Mouse (Mus musculus) cerebellum, adult 11 months (tissue): Measurements from ENCODE around the gene Vmn1r19.
"Not testable (repeated sequence)": the region's sequence is repeated elsewhere in the genome, so short reads cannot be mapped to it uniquely, and the experiment has no call there.

Experiments used
- DNase-seq: peaks from one replicate; pipeline ENCODE4 v3.0.0; 2022

The Vmn1r19 gene

GRCm38 (mm10) chr6:57403480-57403879 is at the start of gene Vmn1r19:
Gene Vmn1r19, plus strand, starts transcription at chr6:57403780.
- DNase-seq, result not testable (repeated sequence)

GRCm38 (mm10) chr6:57356864-57357263 is 46.7 kb upstream of the Vmn1r19 start:
- DNase-seq, result no peak

GRCm38 (mm10) chr6:57363627-57364026 is 40.0 kb upstream of the Vmn1r19 start, which contains the start of gene Vmn1r17:
Gene Vmn1r17, minus strand, starts transcription at chr6:57363727.
- DNase-seq, result no peak

- not testable (repeated sequence) for DNase-seq
These were observed 37.7 kb upstream of the Vmn1r19 start for GRCm38 (mm10) chr6:57365866-57366265.

- no peak for DNase-seq
These were observed 36.1 kb upstream of the Vmn1r19 start for GRCm38 (mm10) chr6:57367496-57367895.

GRCm38 (mm10) chr6:57395683-57396082 is 7.9 kb upstream of the Vmn1r19 start, which contains the start of gene Vmn1r18:
Gene Vmn1r18, minus strand, starts transcription at chr6:57395783.
- DNase-seq, result no peak

GRCm38 (mm10) chr6:57428630-57429029 is 25.1 kb downstream of the Vmn1r19 start, which contains the start of gene Vmn1r20:
Gene Vmn1r20, plus strand, starts transcription at chr6:57428930.
- no peak for DNase-seq

- no peak for DNase-seq
These were observed 27.6 kb downstream of the Vmn1r19 start for GRCm38 (mm10) chr6:57431196-57431595.
